Mouse (Mus musculus) liver, postnatal 0 days (tissue): Measurements from ENCODE around the gene Ggps1.

Experiments used
- CTCF ChIP-seq: sonication (generic); IDR thresholded peaks from 2 replicates; pipeline ENCODE4 v1.5.1; 2016; ENCODE audit warnings: antibody characterized with exemption, low read depth
- EP300 ChIP-seq: IDR thresholded peaks from 2 replicates; pipeline ENCODE4 v1.6.1; 2016; ENCODE audit warnings: antibody characterized with exemption, low read depth, mild to moderate bottlenecking

GRCm38 (mm10) chr13:14074371-14074770, 11.1 kb upstream of the Ggps1 start:
- no peak for TF ChIP-seq CTCF
- no peak for TF ChIP-seq EP300
